Mouse (Mus musculus): ENCODE measurements around the gene Alkbh7.

Gene Alkbh7

DNA sequence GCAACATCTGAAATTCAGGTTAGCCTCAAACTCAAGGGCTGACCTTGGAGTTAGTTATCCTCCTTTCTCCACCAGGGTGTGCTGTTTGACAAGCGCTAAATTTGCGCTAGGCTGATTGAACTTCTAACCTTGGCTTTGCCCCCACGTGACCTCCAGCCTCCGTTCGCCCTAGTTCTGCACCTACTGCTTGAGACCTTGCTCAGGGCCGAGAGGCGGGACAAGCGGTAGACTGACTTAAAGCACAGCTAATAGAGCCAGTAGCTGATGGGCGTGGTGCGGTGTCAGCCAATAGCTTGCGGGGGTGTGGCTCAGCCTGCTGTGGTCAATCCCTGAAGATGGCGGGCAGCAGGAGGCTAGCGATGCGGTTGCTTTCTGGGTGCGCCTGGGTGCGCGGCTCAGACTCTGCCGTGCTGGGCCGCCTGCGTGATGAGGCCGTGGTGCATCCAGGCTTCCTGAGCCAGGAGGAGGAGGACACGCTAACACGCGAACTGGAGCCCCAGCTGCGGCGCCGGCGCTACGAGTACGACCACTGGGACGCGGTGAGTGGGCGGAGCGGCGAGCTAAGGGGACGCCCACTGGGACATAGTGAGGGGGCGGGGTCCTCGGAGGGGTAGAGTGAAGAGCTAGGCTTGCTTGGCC lies at the start of gene Alkbh7:
Gene Alkbh7 (plus strand): TSS at position 311 of the 639 bp plus-strand sequence.
- peak; percentile 98 for DNase-seq (ENCODE audit: low spot score)

DNA sequence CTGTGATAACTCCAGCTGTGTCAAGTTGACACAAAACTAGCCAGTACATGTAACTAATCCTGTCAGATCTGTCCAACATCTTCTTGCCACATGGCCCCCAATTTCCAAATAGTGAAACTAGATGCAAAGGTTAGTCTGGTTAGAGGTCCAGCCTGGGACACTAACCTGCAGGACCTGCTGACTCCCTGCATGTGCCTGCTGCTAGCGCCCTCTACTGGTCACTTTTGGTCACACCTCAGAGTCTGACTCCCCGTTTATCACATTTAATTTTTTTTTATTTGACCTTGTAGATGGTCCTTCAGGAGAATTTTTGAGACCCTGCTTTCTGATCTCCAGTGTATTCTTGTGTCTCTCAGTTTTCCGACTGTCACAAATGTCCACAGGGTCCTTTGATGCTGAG lies 46.2 kb upstream of the Alkbh7 start:
- DNase-seq (ENCODE audit: low spot score), result peak; percentile 65

DNA sequence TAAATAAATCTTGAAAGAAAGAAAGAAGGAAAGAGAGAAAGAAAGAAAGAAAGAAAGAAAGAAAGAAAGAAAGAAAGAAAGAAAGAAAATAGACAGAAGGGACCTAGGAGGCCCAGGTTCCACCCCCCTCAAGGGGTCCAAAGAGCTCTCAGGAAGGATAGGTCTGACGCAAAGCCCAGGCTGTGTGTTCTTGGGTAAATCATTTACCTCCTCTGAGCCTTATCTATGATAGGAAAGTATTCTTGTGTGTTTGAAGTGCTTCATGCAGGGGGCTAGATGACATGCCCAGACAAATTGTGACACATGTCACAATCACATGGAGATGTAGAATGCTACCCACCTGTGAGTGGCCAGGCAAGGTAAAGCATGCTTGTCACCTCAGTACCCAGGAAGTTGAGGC lies 44.5 kb upstream of the Alkbh7 start:
- DNase-seq (ENCODE audit: low spot score), result no peak

GRCm38 (mm10) chr17:56954871-56955270 lies 42.3 kb upstream of the Alkbh7 start:
- DNase-seq (ENCODE audit: low spot score), result no peak

GRCm38 (mm10) chr17:56957763-56958429 lies 39.2 kb upstream of the Alkbh7 start:
- DNase-seq (ENCODE audit: low spot score), result peak; percentile 34

- no peak for DNase-seq (ENCODE audit: low spot score)
Observed at GRCm38 (mm10) chr17:56958667-56959066, 38.5 kb upstream of the Alkbh7 start.

DNA sequence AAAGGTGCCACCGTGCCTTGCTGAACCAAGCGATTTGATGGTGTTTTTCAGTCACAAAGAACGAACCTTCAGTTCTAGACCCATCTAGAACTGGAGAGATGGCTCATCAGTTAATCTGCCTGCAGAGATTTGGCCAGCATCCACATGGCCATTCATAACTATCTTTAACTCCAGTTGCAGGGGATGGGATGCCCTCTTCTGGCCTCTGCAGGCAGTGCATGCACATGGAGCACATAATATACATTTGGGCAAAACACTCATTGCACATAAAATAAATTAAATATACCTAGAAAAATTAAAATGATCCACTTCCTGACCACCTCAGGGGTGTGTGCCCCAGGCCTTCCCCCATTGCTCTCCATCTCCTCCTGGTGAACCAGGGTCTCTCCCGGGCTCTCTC lies 35.3 kb upstream of the Alkbh7 start:
- no peak for DNase-seq (ENCODE audit: low spot score)

DNA sequence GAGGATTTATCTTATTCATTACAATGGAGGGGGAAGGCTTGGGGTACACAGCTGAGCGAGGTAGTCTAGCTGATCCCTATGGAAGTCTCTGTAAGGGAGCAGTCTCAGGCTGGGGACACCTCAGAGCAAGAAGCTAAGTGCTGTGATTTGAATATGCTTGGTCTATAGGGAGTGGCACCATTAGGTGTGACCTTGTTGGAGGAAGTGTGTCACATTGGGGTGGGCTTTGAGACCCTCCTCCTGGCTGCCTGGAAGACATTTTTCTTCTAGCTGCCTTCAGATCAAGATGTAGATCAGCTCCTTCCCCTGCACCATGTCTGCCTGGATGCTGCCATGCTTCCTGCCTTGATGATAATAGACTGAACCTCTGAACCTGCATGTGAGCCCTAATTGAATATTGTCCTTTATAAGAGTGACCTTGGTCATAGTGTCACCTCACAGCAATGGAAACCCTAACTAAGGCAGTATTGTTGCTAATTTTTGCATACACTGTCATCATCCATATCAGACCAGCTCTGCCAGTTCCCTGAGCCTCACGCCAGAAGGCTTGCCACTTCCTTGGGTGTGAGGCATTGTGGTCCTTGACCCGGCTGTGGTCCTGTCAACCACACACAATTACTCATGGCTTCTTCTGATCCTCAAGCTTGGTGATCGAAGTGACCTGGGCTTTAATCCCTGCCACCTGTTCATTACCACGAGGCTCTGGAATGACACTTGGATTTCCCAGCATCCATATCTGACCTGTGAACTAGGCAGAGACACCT lies 34.3 kb upstream of the Alkbh7 start:
- no peak for DNase-seq (ENCODE audit: low spot score)

DNA sequence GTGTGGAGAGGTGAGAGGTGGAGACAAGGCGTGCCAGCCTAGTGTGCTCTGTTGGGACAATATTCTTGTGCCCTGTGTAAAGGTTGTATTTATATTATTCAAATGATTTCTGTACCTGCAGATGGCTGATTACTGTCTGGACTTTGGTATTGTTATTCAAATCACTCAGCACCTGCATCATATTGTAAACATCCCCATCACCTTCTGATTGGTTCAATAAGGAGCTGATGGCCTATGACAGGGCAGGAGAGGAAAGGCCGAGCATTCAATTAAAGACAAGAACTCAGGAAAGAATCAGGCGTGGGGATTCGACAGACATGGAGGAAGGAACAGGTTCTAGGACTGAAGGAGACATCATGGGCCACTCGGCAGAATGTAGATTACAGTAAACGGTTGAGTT lies 33.5 kb upstream of the Alkbh7 start:
- no peak for DNase-seq (ENCODE audit: low spot score)

- no peak for DNase-seq (ENCODE audit: low spot score)
Observed at GRCm38 (mm10) chr17:56969321-56969720, 27.8 kb upstream of the Alkbh7 start.

- DNase-seq (ENCODE audit: low spot score), result no peak
Observed at GRCm38 (mm10) chr17:56970081-56970480, 27.1 kb upstream of the Alkbh7 start.

- DNase-seq (ENCODE audit: low spot score), result no peak
Observed at GRCm38 (mm10) chr17:56973956-56974707, 23.0 kb upstream of the Alkbh7 start.

DNA sequence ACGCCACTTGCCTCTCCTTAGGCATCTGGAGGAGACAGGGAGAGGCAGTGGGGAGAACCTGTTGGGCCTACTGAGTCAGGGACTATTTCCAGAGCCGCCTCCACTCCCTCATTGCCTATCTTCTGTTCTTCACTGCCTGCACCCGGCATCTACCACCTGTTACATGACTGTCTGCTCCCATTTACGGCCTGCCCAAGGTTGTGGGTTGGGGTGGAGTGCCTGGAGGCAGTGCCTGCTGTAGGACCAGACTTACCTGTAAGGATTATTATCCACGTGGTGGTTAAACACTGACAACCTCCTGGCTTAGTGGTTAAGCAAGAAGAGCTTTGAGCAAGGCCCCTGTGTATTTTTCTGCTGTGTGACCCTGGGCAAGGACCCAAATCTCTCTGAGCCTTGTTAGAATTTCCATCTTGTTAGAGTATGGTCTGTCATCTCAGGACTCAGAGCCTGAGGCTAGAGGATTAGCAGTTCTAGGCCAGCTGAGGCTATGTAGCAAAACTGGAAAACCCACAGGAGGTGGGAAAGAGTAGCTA lies 22.4 kb upstream of the Alkbh7 start:
- no peak for DNase-seq (ENCODE audit: low spot score)

DNA sequence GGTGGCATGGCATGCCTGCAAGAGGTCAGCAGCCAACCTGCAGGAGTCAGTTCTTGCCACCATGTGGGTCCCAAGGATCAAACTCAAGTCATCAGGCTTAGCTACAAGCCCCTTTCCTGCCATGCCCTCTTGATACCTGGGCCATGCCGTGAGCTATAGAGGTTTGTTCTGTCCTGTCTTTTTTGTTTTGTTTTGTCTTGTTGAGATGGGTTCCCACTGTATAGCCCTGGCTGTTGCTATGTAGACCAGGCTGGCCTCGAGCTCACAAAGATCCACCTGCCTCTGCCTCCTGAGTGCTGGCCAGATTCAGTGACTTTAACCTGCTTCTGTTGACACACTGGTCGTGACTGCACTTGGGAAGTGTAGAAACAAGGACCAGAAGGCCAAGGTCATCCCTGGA lies 21.7 kb upstream of the Alkbh7 start:
- DNase-seq (ENCODE audit: low spot score), result no peak

GRCm38 (mm10) chr17:56976531-56977390 lies 20.4 kb upstream of the Alkbh7 start:
- DNase-seq (ENCODE audit: low spot score), result no peak

- no peak for DNase-seq (ENCODE audit: low spot score)
Observed at GRCm38 (mm10) chr17:56979524-56979923, 17.6 kb upstream of the Alkbh7 start.

DNA sequence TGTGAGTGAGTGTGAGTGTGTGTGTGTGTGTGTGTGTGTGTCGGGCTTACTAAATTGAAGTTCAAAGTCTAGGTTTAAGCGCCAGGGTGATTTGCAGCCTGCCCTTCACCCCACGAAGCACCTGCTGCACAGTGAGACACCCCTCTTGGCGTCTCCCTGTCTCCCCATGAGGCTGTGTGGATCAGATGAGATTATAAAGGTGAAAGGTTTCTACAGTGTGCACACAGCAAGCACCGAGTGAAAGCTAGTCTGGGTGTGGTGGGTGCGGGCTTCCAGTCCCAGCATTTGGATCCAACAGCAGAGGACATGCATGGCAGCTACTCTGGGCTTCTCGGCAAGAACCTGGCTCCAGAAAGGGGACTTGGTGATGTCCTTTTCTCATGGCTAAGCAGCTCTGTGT lies 16.1 kb upstream of the Alkbh7 start:
- DNase-seq (ENCODE audit: low spot score), result no peak

GRCm38 (mm10) chr17:56982013-56982412 lies 15.1 kb upstream of the Alkbh7 start, which contains the start of gene Acer1:
Acer1 (minus strand) TSS chr17:56982126.
- DNase-seq (ENCODE audit: low spot score), result no peak

DNA sequence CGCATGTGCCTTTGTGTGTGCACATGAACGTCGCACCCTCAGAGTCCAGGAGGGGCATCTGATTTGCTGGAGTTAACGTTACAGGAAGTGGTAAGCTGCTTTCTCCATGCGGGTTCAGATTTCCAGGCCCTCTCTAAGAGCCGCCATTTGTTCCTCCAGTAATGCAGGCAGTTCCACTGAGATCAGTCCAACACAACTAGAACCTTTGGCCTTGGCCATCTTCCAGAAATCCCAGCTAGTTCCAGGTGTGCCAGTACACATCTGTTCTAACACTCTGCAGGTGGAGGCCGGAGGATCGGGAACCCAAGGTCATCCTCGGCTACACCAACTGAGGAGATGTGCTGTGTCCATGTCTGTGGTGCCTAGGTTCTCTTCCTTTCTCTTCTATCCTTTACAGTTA lies 12.3 kb upstream of the Alkbh7 start:
- no peak for DNase-seq (ENCODE audit: low spot score)

DNA sequence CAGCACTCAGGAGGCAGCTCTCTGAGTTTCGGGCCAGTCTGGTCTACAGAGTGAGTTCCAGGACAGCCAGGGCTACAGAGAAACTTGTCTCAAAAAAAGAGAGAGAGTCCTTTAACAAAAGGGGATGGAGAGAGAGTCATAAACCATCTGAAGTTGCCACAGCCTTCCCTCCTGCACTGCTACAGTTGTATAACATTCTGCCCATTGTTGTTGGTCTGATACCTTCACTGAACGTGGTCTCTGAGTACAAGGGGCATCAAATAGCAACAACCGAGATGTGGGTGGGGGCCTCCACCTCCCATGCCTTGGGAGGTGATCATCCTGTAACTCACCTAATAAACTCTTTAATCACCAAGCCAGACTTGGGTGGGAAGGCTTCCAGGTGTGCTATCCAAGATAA lies 11.5 kb upstream of the Alkbh7 start:
- no peak for DNase-seq (ENCODE audit: low spot score)

All from T-cell, adult 2 months (primary cell).